Mouse (Mus musculus) embryo, embryonic 10.5 days (tissue): Measurements from ENCODE around the gene Ccdc102a.

Experiments
- DNase-seq: peaks from one replicate; pipeline ENCODE4 v3.0.0-alpha.2; 2015; ENCODE audit warnings: low spot score

Gene Ccdc102a

GRCm38 (mm10) chr8:94917851-94918495 lies at the start of gene Ccdc102a:
Ccdc102a (minus strand) TSS chr8:94918098.
- peak; percentile 55 for DNase-seq

- DNase-seq, result no peak
These were observed 49.7 kb upstream of the Ccdc102a start for GRCm38 (mm10) chr8:94967554-94967953.

- no peak for DNase-seq
These were observed 49.2 kb upstream of the Ccdc102a start for GRCm38 (mm10) chr8:94967071-94967470.

- peak; percentile 82 for DNase-seq
These were observed 48.7 kb upstream of the Ccdc102a start for GRCm38 (mm10) chr8:94966578-94966977.

- no peak for DNase-seq
These were observed 46.9 kb upstream of the Ccdc102a start for GRCm38 (mm10) chr8:94964828-94965227.

- DNase-seq, result no peak
These were observed 44.3 kb upstream of the Ccdc102a start for GRCm38 (mm10) chr8:94962201-94962600.

- no peak for DNase-seq
These were observed 38.2 kb upstream of the Ccdc102a start for GRCm38 (mm10) chr8:94956078-94956574.

- peak; percentile 67 for DNase-seq
These were observed 37.2 kb upstream of the Ccdc102a start for GRCm38 (mm10) chr8:94954921-94955758.

- no peak for DNase-seq
These were observed 36.5 kb upstream of the Ccdc102a start for GRCm38 (mm10) chr8:94954368-94954737.

GRCm38 (mm10) chr8:94953624-94954367 lies 35.9 kb upstream of the Ccdc102a start:
- no peak for DNase-seq

GRCm38 (mm10) chr8:94952086-94952485 lies 34.2 kb upstream of the Ccdc102a start:
- no peak for DNase-seq

- no peak for DNase-seq
These were observed 32.6 kb upstream of the Ccdc102a start for GRCm38 (mm10) chr8:94950458-94950857.

GRCm38 (mm10) chr8:94950046-94950445 lies 32.1 kb upstream of the Ccdc102a start:
- peak; percentile 92 for DNase-seq

- DNase-seq, result no peak
These were observed 31.1 kb upstream of the Ccdc102a start for GRCm38 (mm10) chr8:94949010-94949409.

- DNase-seq, result no peak
These were observed 30.5 kb upstream of the Ccdc102a start for GRCm38 (mm10) chr8:94948421-94948820.

GRCm38 (mm10) chr8:94945185-94945584 lies 27.3 kb upstream of the Ccdc102a start:
- no peak for DNase-seq

- peak; percentile 69 for DNase-seq
These were observed 24.7 kb upstream of the Ccdc102a start for GRCm38 (mm10) chr8:94942566-94942965.

GRCm38 (mm10) chr8:94935172-94935571 lies 17.3 kb upstream of the Ccdc102a start:
- DNase-seq, result no peak

GRCm38 (mm10) chr8:94933918-94934317 lies 16.0 kb upstream of the Ccdc102a start:
- no peak for DNase-seq

- DNase-seq, result no peak
These were observed 10.3 kb upstream of the Ccdc102a start for GRCm38 (mm10) chr8:94928227-94928626.

GRCm38 (mm10) chr8:94923405-94923804 lies 5.5 kb upstream of the Ccdc102a start, which contains the start of gene Adgrg5:
Adgrg5 (plus strand) TSS chr8:94923694.
- no peak for DNase-seq

GRCm38 (mm10) chr8:94922602-94923001 lies 4.7 kb upstream of the Ccdc102a start:
- DNase-seq, result no peak
